Mouse (Mus musculus): ENCODE results near the gene Runx1.

DNA sequence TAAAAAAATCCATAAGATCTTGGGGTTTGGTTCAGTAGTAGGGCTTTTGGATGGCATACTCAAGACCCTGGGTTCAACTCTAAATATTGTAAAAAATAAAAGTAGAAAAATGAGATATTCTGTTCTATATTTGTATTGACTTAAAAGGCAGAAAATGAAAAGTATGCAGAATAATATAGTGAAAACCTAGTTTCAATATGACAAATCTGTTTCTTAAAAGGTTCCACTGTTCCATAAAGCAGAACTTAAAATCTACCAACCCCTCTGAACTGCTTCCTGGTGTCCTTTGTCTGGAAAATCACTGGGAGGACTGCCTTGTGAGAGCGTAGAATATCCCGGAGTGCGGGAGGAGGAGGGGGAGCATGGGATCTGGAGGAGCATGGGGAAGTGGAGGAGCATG lies 39.4 kb upstream of the Runx1 start:
- TF ChIP-seq CTCF (IDR thresholded peaks at IDR 0.05; ENCODE audit: insufficient read depth, low read depth, low read length): no peak
- no peak for TF ChIP-seq POLR2A (IDR thresholded peaks at IDR 0.05; ENCODE audit: insufficient read depth, low read depth, low read length)

Data from olfactory bulb, adult 2 months (tissue).